Mouse (Mus musculus) MEL (cell line): Measurements from ENCODE around the gene Gm11011. TPM values are rescaled to one million over a fixed set of nuclear protein-coding genes. Genes with fewer than 3 reads are reported as not detected.
A peak's percentile ranks its signal among the peaks of the same experiment; 100 is the strongest.

Experiments used
- DNase-seq: peaks from one replicate; pipeline ENCODE4 v3.0.0; 2011; ENCODE audit warnings: low read depth, low spot score
- H3K27ac ChIP-seq: 2 replicates; pipeline ENCODE4 v1.5.1; 2012; ENCODE audit warnings: low read depth, mild to moderate bottlenecking, control low read depth, low read length, moderate library complexity; ENCODE audit not compliant: control insufficient read depth
- H3K27me3 ChIP-seq, 2 experiments: fragments of 150-350 bp in 1 of 2; sonication (generic) in 1 of 2; 2 replicates each; pipeline ENCODE4 v1.6.1; 2012; ENCODE audit warnings: low read length in 2 of 2, mild to moderate bottlenecking in 2 of 2, improper control_type of control experiment in 1 of 2, moderate library complexity in 1 of 2; ENCODE audit not compliant: insufficient read depth in 2 of 2, control insufficient read depth in 1 of 2
- H3K36me3 ChIP-seq, 2 experiments: 2 replicates each; pipeline ENCODE4 v1.6.1; 2012 to 2014; ENCODE audit warnings: low read length in 2 of 2, improper control_type of control experiment in 1 of 2, inconsistent platforms in 1 of 2, mild to moderate bottlenecking in 1 of 2; ENCODE audit not compliant: insufficient read depth in 2 of 2, control insufficient read depth in 1 of 2
- H3K4me1 ChIP-seq, 2 experiments: fragments of 150-350 bp in 1 of 2; sonication (generic) in 1 of 2; 2 replicates each; pipeline ENCODE4 v1.6.1; 2012; ENCODE audit warnings: low read length in 2 of 2, improper control_type of control experiment in 1 of 2, mild to moderate bottlenecking in 1 of 2; ENCODE audit not compliant: insufficient read depth in 2 of 2, control insufficient read depth in 1 of 2
- H3K4me3 ChIP-seq, 2 experiments: fragments of 150-350 bp in 1 of 2; sonication (generic) in 1 of 2; 2 replicates each; pipeline ENCODE4 v1.5.1; 2012; ENCODE audit warnings: low read depth in 2 of 2, low read length in 2 of 2, mild to moderate bottlenecking in 2 of 2, moderate library complexity in 2 of 2, control low read depth in 1 of 2, improper control_type of control experiment in 1 of 2; ENCODE audit not compliant: control insufficient read depth in 1 of 2, insufficient read depth in 1 of 2
- H3K79me2 ChIP-seq: 2 replicates; pipeline ENCODE4 v1.6.1; 2012; ENCODE audit warnings: mild to moderate bottlenecking, low read length, moderate library complexity; ENCODE audit not compliant: control insufficient read depth, poor library complexity, insufficient read depth
- H3K9ac ChIP-seq: 2 replicates; pipeline ENCODE4 v1.6.1; 2012; ENCODE audit warnings: low read depth, mild to moderate bottlenecking, control low read depth, low read length, moderate library complexity; ENCODE audit not compliant: control insufficient read depth, poor library complexity, severe bottlenecking
- H3K9me3 ChIP-seq: fragments of 150-350 bp; sonication (generic); replicated peaks from 2 replicates; pipeline ENCODE4 v1.6.1; 2012; ENCODE audit warnings: mild to moderate bottlenecking, low read length, improper control_type of control experiment, moderate library complexity; ENCODE audit not compliant: insufficient read depth
- CHD2 ChIP-seq: IDR thresholded peaks from 2 replicates; pipeline ENCODE4 v1.6.1; 2011; ENCODE audit warnings: low read length, improper control_type of control experiment
- CTCF ChIP-seq, 3 experiments: IDR thresholded peaks in 2 of 3; conservative IDR thresholded peaks in 1 of 3; 2 replicates each; pipeline ENCODE4 v1.5.1; 2011 to 2012; ENCODE audit warnings: low read length in 3 of 3, low read depth in 2 of 3, mild to moderate bottlenecking in 2 of 3, improper control_type of control experiment in 1 of 3, inconsistent platforms in 1 of 3, mixed read lengths in 1 of 3, moderate library complexity in 1 of 3; ENCODE audit not compliant: control insufficient read depth in 1 of 3, insufficient read depth in 1 of 3, poor library complexity in 1 of 3, severe bottlenecking in 1 of 3
- GATA1 ChIP-seq: IDR thresholded peaks from 2 replicates; pipeline ENCODE4 v1.6.1; 2011; ENCODE audit warnings: low read depth, low read length, improper control_type of control experiment
- JUND ChIP-seq: IDR thresholded peaks from 2 replicates; pipeline ENCODE4 v1.6.1; 2011; ENCODE audit warnings: low read depth, mild to moderate bottlenecking, improper control_type of control experiment, low read length
- MAFK ChIP-seq: IDR thresholded peaks from 2 replicates; pipeline ENCODE4 v1.6.1; 2011; ENCODE audit warnings: low read depth, mild to moderate bottlenecking, low read length, improper control_type of control experiment, borderline replicate concordance
- MAX ChIP-seq: IDR thresholded peaks from 2 replicates; pipeline ENCODE4 v1.6.1; 2011; ENCODE audit warnings: low read length, improper control_type of control experiment
- MAZ ChIP-seq: IDR thresholded peaks from 2 replicates; pipeline ENCODE4 v1.6.1; 2012; ENCODE audit warnings: low read depth, mild to moderate bottlenecking, inconsistent platforms, low read length, improper control_type of control experiment
- MEF2A ChIP-seq: IDR thresholded peaks from 2 replicates; pipeline ENCODE4 v1.6.1; 2014; ENCODE audit warnings: low read depth, mild to moderate bottlenecking, inconsistent platforms, low read length, improper control_type of control experiment; ENCODE audit not compliant: poor library complexity, insufficient replicate concordance, severe bottlenecking; ENCODE audit errors: extremely low read depth
- MYB ChIP-seq: IDR thresholded peaks from 2 replicates; pipeline ENCODE4 v1.6.1; 2011; ENCODE audit warnings: mild to moderate bottlenecking, low read depth, low read length, improper control_type of control experiment
- NELFE ChIP-seq: IDR thresholded peaks from 2 replicates; pipeline ENCODE4 v1.6.1; 2011; ENCODE audit warnings: low read depth, low read length, improper control_type of control experiment
- POLR2AphosphoS2 ChIP-seq: IDR thresholded peaks from 2 replicates; pipeline ENCODE4 v1.6.1; 2011; ENCODE audit warnings: low read length, improper control_type of control experiment
- POLR2AphosphoS5 ChIP-seq: IDR thresholded peaks from 2 replicates; pipeline ENCODE4 v1.6.1; 2012; ENCODE audit warnings: low read depth, borderline replicate concordance, mild to moderate bottlenecking, inconsistent platforms, low read length, moderate library complexity, mixed read lengths
- SIN3A ChIP-seq: IDR thresholded peaks from 2 replicates; pipeline ENCODE4 v1.6.1; 2012; ENCODE audit warnings: low read length, improper control_type of control experiment, inconsistent platforms
- TAL1 ChIP-seq: IDR thresholded peaks from 2 replicates; pipeline ENCODE4 v1.6.1; 2012; ENCODE audit warnings: mild to moderate bottlenecking, inconsistent platforms, low read length, moderate library complexity, mixed read lengths
- TCF12 ChIP-seq: IDR thresholded peaks from 2 replicates; pipeline ENCODE4 v1.6.1; 2014; ENCODE audit warnings: low read depth, mild to moderate bottlenecking, inconsistent platforms, low read length, improper control_type of control experiment, moderate library complexity
- USF1 ChIP-seq: IDR thresholded peaks from 2 replicates; pipeline ENCODE4 v1.6.1; 2014; ENCODE audit warnings: low read depth, mild to moderate bottlenecking, inconsistent platforms, low read length, improper control_type of control experiment, moderate library complexity
- USF2 ChIP-seq, 2 experiments: IDR thresholded peaks; 2 replicates each; pipeline ENCODE4 v1.6.1; 2011 to 2012; ENCODE audit warnings: improper control_type of control experiment in 2 of 2, low read length in 2 of 2, borderline replicate concordance in 1 of 2, inconsistent platforms in 1 of 2, low read depth in 1 of 2, mild to moderate bottlenecking in 1 of 2; ENCODE audit not compliant: insufficient read depth in 1 of 2
- ZC3H11A ChIP-seq: IDR thresholded peaks from 2 replicates; pipeline ENCODE4 v1.6.1; 2012; ENCODE audit warnings: low read depth, mild to moderate bottlenecking, inconsistent platforms, low read length, improper control_type of control experiment
- polyA plus RNA-seq, 2 experiments: library from polyadenylated mRNA; stranded (reverse) in 1 of 2; unstranded in 1 of 2; fragments of >175 nt in 1 of 2; fragments of >200 nt in 1 of 2; gene quantifications; 2 replicates each; pipeline versions ENCODE4 v1.2.1 to v1.2.4; 2012; ENCODE audit warnings: low replicate concordance in 2 of 2, low read depth in 1 of 2; ENCODE audit not compliant: insufficient read length in 2 of 2, insufficient read depth in 1 of 2, missing spikeins in 1 of 2
- total RNA-seq: library from RNA; depleted of rRNA; stranded (reverse); fragments of 300-350 nt; gene quantifications from 2 replicates; pipeline ENCODE4 v1.2.3, GENCODE M21; 2012

The Gm11011 gene
- total and polyA plus RNA-seq, 3 experiments: not detected

- Histone ChIP-seq H3K9me3 (no peaks in the 10 kb centered on the region), H3K9ac (no peak overlapping the region), H3K4me3 (no peak overlapping the region), H3K4me1 (no peaks in the 10 kb centered on the region), H3K27me3 (no peaks in the 10 kb centered on the region), H3K79me2 (no peaks in the 10 kb centered on the region), H3K27ac (no peak overlapping the region), H3K36me3 (no peaks in the 10 kb centered on the region)
- DNase-seq: no peak
- no peak for TF ChIP-seq SIN3A
- no peak for TF ChIP-seq POLR2AphosphoS2
- no peak for TF ChIP-seq JUND
- no peak for TF ChIP-seq TAL1
- TF ChIP-seq POLR2AphosphoS5: no peak
- TF ChIP-seq TCF12: no peak
- TF ChIP-seq MAX: no peak
- TF ChIP-seq ZC3H11A: no peak
- no peak for TF ChIP-seq NELFE
- TF ChIP-seq MEF2A: no peak
- TF ChIP-seq GATA1: no peak
- no peak for TF ChIP-seq MAZ
- no peak for TF ChIP-seq USF2 (IDR thresholded peaks at IDR 0.05; ENCODE audit: borderline replicate concordance in 1 of 2, insufficient read depth in 1 of 2, low read depth in 1 of 2, low read length in 2 of 2)
- TF ChIP-seq CTCF (IDR thresholded peaks at IDR 0.05 in 2 of 3, conservative IDR thresholded peaks at IDR 0.05 in 1 of 3; ENCODE audit: control insufficient read depth in 1 of 3, insufficient read depth in 1 of 3, low read depth in 2 of 3, low read length in 3 of 3, poor library complexity in 1 of 3, severe bottlenecking in 1 of 3): no peak
- no peak for TF ChIP-seq USF1
- TF ChIP-seq MYB: no peak
Measured at GRCm38 (mm10) chr2:169586688-169587087, 857 bp downstream of the Gm11011 start.

DNA sequence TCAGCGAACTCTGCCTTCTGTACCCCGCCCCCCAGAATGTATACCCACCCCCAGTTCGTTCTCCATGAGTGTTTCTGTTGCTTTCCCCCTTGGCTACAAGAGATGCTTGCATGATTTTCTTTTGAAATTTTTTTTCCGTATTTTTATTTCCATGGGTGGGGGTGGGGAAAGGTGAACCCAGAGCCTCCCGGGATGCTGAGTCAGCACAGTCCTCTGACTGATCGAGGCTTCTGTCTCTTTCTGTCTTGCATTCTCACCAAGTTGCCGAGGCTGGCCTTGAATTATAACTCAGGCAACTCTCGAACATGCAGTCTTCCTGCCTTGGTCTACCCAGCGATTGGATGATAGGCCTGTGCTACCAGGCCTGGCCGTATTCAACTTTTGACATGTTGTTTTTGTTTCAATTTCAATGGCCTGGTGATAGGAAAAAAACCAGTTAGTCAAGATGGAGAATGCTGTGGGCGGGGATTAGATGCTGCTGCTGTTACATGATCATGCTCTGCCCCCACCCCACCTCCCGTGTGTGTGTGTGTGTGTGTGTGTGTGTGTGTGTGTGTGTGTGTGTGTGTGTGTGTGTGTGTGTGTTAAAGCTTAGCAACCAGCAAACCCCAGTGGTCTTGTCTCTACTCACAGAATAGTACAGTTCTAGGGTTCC is 1.8 kb downstream of the Gm11011 start:
- Histone ChIP-seq H3K9me3 (no peaks in the 10 kb centered on the region), H3K9ac (no peak overlapping the region), H3K36me3 (no peaks in the 10 kb centered on the region), H3K4me1 (no peaks in the 10 kb centered on the region), H3K27ac (no peak overlapping the region), H3K79me2 (no peaks in the 10 kb centered on the region), H3K4me3 (no peak overlapping the region), H3K27me3 (no peaks in the 10 kb centered on the region)
- TF ChIP-seq MAFK (0 out of 2 replicates have a peak, but pooled peaks have one; percentile 8), CHD2 (no peak)
- DNase-seq: no peak
